Mouse (Mus musculus) heart, postnatal 0 days (tissue): ENCODE data around the gene Srpk2. TPM values are rescaled to one million over a fixed set of nuclear protein-coding genes. Genes with fewer than 3 reads are reported as not detected.
A peak's percentile ranks its signal among the peaks of the same experiment; 100 is the strongest.

Source experiments
- ATAC-seq: fragments of 200-750 bp; cut with Nextera tagmentation; 2 replicates; pipeline ENCODE4 v1.8.0; 2017; ENCODE audit warnings: low read depth, moderate number of reproducible peaks, moderate library complexity; ENCODE audit not compliant: insufficient read depth
- DNase-seq: peaks from one replicate; pipeline ENCODE4 v3.0.0-alpha.2; 2016; ENCODE audit warnings: low spot score
- H3K27ac ChIP-seq: fragments of 300-500 bp; sonication (generic); 2 replicates; pipeline ENCODE4 v1.5.1; 2014; ENCODE audit warnings: low read depth, mild to moderate bottlenecking
- H3K27me3 ChIP-seq: fragments of 300-500 bp; sonication (generic); 2 replicates; pipeline ENCODE4 v1.6.1; 2014; ENCODE audit warnings: low read length, mixed read lengths; ENCODE audit not compliant: control insufficient read depth, insufficient read depth
- H3K36me3 ChIP-seq: fragments of 300-500 bp; sonication (generic); replicated peaks from 2 replicates; pipeline ENCODE4 v1.6.1; 2014; ENCODE audit warnings: low read length, mixed read lengths; ENCODE audit not compliant: control insufficient read depth, insufficient read depth
- H3K4me1 ChIP-seq: fragments of 300-500 bp; sonication (generic); 2 replicates; pipeline ENCODE4 v1.6.1; 2014; ENCODE audit warnings: antibody characterized with exemption; ENCODE audit not compliant: control insufficient read depth, insufficient read depth
- H3K4me2 ChIP-seq: fragments of 300-500 bp; sonication (generic); 2 replicates; pipeline ENCODE4 v1.6.1; 2014; ENCODE audit warnings: low read depth, mild to moderate bottlenecking, low read length, moderate library complexity
- H3K4me3 ChIP-seq: fragments of 300-500 bp; sonication (generic); 2 replicates; pipeline ENCODE4 v1.5.1; 2014; ENCODE audit warnings: low read depth, low read length
- H3K9ac ChIP-seq: fragments of 300-500 bp; sonication (generic); replicated peaks from 2 replicates; pipeline ENCODE4 v1.6.1; 2014; ENCODE audit warnings: low read depth, low read length, mixed read lengths
- H3K9me3 ChIP-seq: fragments of 300-500 bp; sonication (generic); replicated peaks from 2 replicates; pipeline ENCODE4 v1.6.1; 2016; ENCODE audit warnings: low read length; ENCODE audit not compliant: control insufficient read depth
- CTCF ChIP-seq: IDR thresholded peaks from 2 replicates; pipeline ENCODE4 v1.5.1; 2016; ENCODE audit warnings: antibody characterized with exemption, control low read depth, low read depth
- EP300 ChIP-seq: IDR thresholded peaks from 2 replicates; pipeline ENCODE4 v1.6.1; 2016; ENCODE audit warnings: antibody characterized with exemption, low read depth
- WGBS: fragments of 180-500 bp; shearing (Covaris S2); extraction: QIAGEN DNeasy Blood & Tissue Kit; methylation state at CpG from one replicate; pipeline ENCODE4 v1.1.7; 2014; 5-methylcytosine and 5-hydroxymethylcytosine counted together
- polyA plus RNA-seq: library from polyadenylated mRNA; unstranded; fragments of >200 nt; fragmentation: Nextera tagmentation; extraction: Ambion mirVana; gene quantifications from 2 replicates; pipeline ENCODE4 v1.2.1, GENCODE M21; 2015
- total RNA-seq: library from RNA; depleted of rRNA; stranded (reverse); fragments of >200 nt; gene quantifications from 2 replicates; pipeline ENCODE4 v1.2.3, GENCODE M21; 2014; ENCODE audit warnings: low replicate concordance

The Srpk2 gene
- total and polyA plus RNA-seq, 2 experiments from 2014 or later = 14.7 to 52.9 TPM

DNA sequence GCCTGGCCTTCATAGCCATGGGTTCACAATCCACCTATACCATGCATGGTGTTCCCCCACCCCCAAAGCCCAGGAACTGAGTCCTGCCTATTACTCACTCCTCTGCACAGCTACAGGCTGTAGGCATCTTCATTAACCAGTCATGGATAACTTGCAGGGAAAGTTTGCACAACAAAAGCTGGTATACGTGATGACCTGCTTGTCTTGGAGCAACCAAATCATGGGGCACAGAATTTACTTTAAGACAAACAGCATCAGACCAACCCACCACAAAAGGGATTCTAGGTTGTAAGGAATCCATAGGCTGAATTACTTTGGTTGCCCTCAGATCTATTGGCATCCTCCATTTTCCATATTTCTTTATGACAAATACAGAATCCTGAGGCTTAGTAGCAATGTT lies 13.0 kb upstream of the Srpk2 start:
- no peak for DNase-seq
- Histone ChIP-seq H3K27me3 (no peaks in the 10 kb centered on the region), H3K9me3 (peaks cover 40% of the 10 kb centered on the region), H3K4me3 (no peak overlapping the region), H3K9ac (no peak overlapping the region), H3K36me3 (peaks cover 10% of the 10 kb centered on the region), H3K4me1 (no peaks in the 10 kb centered on the region), H3K4me2 (no peak overlapping the region), H3K27ac (no peak overlapping the region)
- WGBS = 96% methylated on average over 1 of the region's 1 CpGs
- TF ChIP-seq EP300 (no peak), CTCF (no peak)
- no peak for ATAC-seq

DNA sequence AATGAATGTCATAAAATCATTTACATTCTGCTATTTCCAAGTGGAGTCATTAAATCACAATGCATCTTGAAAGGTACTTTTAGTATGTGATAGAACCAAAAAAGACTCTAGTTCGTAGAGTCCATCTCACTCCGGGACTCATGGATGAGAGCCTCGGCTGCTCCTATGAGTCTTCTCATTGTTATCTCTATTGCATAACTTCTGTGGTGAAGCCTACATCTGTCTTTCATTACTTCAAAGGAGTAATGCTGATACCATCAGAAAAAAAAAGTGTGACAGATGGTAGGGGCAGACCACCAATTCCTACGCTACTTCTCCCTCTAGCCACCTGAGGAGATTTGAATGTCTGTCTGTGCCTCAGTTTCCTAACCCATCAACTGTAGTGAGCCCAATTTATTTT lies 986 bp downstream of the Srpk2 start:
- H3K4me2 ChIP-seq = no peak overlapping the region
- ATAC-seq = no peak
- 63% methylated on average over 4 of the region's 4 CpGs for WGBS
- DNase-seq = no peak
- no peaks in the 10 kb centered on the region for H3K9me3 ChIP-seq
- H3K27ac ChIP-seq = no peak overlapping the region
- no peaks in the 10 kb centered on the region for H3K36me3 ChIP-seq
- no peaks in the 10 kb centered on the region for H3K27me3 ChIP-seq
- no peaks in the 10 kb centered on the region for H3K4me1 ChIP-seq
- no peak overlapping the region for H3K4me3 ChIP-seq
- no peak overlapping the region for H3K9ac ChIP-seq
- TF ChIP-seq EP300 (no peak), CTCF (no peak)

DNA sequence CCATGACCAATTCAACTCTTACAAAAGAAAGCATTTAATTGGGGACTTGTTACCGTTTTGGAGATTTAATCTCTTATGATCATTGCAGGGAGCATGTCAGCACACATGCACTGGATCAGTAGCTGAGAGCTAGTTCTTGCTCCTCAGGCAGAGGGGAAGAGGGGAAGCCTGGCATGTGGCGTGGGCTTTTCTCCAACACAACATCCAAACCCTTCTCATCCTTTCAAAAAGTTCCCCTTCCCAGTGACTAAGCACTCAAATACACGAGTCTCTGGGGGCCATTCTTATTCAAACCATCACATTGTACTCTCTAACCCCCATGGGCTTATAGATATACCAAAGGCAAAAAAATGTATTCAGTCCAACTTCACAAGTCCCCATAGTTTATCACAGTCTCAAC lies 5.4 kb downstream of the Srpk2 start:
- Histone ChIP-seq H3K36me3 (no peaks in the 10 kb centered on the region), H3K9me3 (no peaks in the 10 kb centered on the region), H3K4me2 (no peak overlapping the region), H3K4me1 (no peaks in the 10 kb centered on the region), H3K9ac (no peak overlapping the region), H3K27me3 (no peaks in the 10 kb centered on the region), H3K4me3 (no peak overlapping the region), H3K27ac (no peak overlapping the region)
- ATAC-seq = no peak
- WGBS = 58% methylated on average over 3 of the region's 3 CpGs
- TF ChIP-seq EP300 = no peak
- no peak for TF ChIP-seq CTCF
- no peak for DNase-seq

DNA sequence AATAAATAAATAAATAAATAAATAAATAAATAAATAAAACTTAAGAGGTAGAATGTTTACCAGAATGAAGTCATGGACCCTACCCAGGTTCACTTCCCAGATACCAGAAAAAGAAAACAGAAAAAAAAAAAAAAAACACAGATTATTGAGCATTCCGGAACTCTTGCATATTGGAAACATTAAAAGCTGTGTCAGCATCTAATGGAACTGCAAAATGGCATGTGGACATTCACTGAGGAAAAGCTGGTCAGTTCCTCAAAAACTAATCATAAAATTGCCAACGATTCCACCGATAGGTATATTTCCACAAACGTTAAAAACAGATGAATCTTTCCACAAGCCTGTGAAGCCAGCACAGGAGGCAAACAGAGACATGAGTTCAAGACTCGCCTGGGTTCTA lies 6.5 kb downstream of the Srpk2 start:
- Histone ChIP-seq H3K27ac (no peak overlapping the region), H3K9me3 (no peaks in the 10 kb centered on the region), H3K9ac (no peak overlapping the region), H3K4me2 (no peak overlapping the region), H3K4me1 (no peaks in the 10 kb centered on the region), H3K27me3 (no peaks in the 10 kb centered on the region), H3K4me3 (no peak overlapping the region), H3K36me3 (no peaks in the 10 kb centered on the region)
- DNase-seq (no peak), ATAC-seq (no peak)
- 92% methylated on average over 5 of the region's 5 CpGs for WGBS
- TF ChIP-seq EP300 (no peak), CTCF (no peak)

DNA sequence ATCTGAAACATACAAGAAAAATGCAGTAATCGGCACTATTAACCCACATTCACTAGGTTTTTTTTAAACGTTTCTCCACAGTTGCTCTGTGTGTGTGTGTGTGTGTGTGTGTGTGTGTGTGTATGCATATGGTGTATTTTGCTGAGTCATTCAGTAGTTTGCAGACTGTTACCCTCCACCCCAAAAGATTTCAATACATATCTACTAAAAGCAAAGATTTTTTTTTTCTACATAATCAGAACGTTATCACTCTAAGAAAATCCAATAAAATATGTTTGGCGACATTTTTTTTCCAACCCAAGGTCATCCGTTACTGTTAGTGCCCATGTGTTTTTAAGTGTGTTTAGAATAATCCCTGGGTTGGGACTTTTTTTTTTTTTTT lies 7.4 kb downstream of the Srpk2 start:
- Histone ChIP-seq H3K27ac (no peak overlapping the region), H3K4me1 (0 out of 2 replicates have a peak, but pooled peaks cover 3% of the 10 kb centered on the region), H3K4me2 (no peak overlapping the region), H3K9me3 (no peaks in the 10 kb centered on the region), H3K27me3 (no peaks in the 10 kb centered on the region), H3K4me3 (no peak overlapping the region), H3K36me3 (no peaks in the 10 kb centered on the region), H3K9ac (no peak overlapping the region)
- DNase-seq (no peak), ATAC-seq (no peak)
- WGBS = 87% methylated on average over 5 of the region's 5 CpGs
- no peak for TF ChIP-seq EP300
- no peak for TF ChIP-seq CTCF

DNA sequence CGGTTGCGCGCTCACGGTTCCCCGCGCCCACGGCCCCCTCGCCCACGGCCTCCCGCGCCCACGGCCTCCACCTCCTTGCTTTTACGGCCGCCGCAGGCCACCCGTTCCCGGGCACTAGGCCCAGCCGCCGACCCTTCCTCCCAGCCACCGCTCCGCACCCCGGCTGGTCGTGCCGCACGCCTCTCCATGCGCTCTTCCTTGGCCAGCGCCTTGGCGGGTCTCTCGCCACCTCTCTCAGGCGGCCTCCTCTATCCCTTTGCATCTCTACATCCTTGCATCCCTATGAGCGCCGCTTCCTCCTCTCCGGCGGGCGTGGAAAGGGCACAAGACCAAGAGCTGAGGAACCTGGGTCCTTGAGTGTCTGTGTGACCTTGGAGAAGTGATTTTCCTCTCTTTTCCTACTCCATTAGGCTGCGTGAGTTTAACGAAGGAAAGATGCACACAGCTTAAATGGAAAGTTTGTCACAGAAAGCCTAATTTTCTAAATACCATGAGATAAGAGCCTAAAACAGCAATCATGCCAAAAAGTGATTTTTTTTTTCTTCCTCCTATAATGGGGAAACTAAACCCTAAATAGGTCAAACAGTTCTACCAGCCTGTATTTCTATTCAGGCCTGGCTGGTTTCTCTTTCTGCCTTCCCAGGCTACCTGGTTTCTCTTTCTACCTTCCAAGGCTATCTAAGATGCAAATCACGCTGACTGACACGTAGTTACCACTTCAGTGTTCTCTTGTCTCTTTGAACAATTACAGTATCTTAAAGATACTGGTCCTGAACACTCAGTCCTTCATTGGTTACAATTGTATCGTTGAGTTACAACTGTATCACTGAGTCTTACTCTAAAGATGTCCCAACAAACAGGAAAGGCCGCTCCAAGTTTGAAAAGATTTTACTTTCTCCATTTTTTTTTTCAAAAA lies 8.0 kb downstream of the Srpk2 start:
- DNase-seq = peak; percentile 15
- TF ChIP-seq CTCF (no peak), EP300 (no peak)
- 0 out of 2 replicates have a peak, but pooled peaks cover 7% of the 10 kb centered on the region for H3K4me1 ChIP-seq
- ATAC-seq = peak; percentile 7; the same call in 1 of the 2 replicates
- H3K9ac ChIP-seq = peak overlapping the region; percentile 71
- WGBS = 13% methylated on average over 29 of the region's 41 CpGs
- peak overlapping the region; percentile 95 for H3K4me3 ChIP-seq
- no peaks in the 10 kb centered on the region for H3K27me3 ChIP-seq
- no peaks in the 10 kb centered on the region for H3K36me3 ChIP-seq
- no peaks in the 10 kb centered on the region for H3K9me3 ChIP-seq
- peak overlapping the region; percentile 100 for H3K4me2 ChIP-seq
- H3K27ac ChIP-seq = peak overlapping the region; percentile 66; the same call in 1 of the 2 replicates
